Comparison of ENCODE assay signal across 12 mouse cellular contexts in the genomic region with DNA sequence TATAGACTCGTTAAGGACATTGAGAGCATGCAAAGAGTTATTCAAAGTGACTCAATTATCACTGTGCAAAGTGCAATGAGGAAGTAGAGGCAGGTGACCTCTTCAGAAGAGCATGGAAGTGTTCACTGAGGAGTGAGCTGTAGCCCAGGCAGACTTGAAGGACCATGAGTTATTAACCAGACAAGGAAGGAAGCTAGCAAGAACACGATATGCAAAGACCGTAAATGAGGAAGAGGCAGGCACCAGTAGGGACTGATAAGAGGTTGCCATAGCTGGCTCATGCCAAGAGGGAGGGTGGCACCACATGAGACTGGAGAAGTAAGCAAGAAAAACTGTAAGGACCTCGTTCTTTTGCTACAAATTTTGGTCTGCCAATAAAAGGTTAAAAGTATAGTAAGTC. TPM values are rescaled to one million over a fixed set of nuclear protein-coding genes. Genes with fewer than 3 reads are reported as not detected.
DNase-seq lines count a peak whose midpoint lies in the region; ATAC-seq lines count a peak whose summit lies in the region.
"Had no signal": no experiment of that assay in that cellular context is flagged by ENCODE, and none has a peak within 500 bp of the region (broad histone marks: within the 10 kb centered on the region; RNA-seq: fewer than 3 reads in every experiment).

No protein-coding gene starts in this region.

- H3K4me1 ChIP-seq in intestine, embryonic 16.5 days (ENCODE audit: control insufficient read depth, insufficient read depth, low read length) = peaks cover 27% of the 10 kb centered on the region
- peaks cover 13% of the 10 kb centered on the region for H3K4me1 ChIP-seq in midbrain, embryonic 15.5 days

- H3K9me3 ChIP-seq in intestine, embryonic 16.5 days (ENCODE audit: control insufficient read depth, low read length) = no peaks in the 10 kb centered on the region
- no peaks in the 10 kb centered on the region for H3K9me3 ChIP-seq in midbrain, embryonic 15.5 days
- H3K9me3 ChIP-seq: embryonic facial prominence, embryonic 10.5 days; forebrain, embryonic 15.5 days; hindbrain, embryonic 12.5 days had no signal

- WGBS in intestine, embryonic 16.5 days = 43% methylated on average over 4 of the region's 4 CpGs
- 82% methylated on average over 4 of the region's 4 CpGs for WGBS in midbrain, embryonic 15.5 days

- peak overlapping the region; percentile 74 for H3K27ac ChIP-seq in intestine, embryonic 16.5 days (ENCODE audit: low read length)
- H3K27ac ChIP-seq in midbrain, embryonic 15.5 days = no peak overlapping the region
- H3K27ac ChIP-seq: embryonic facial prominence, embryonic 10.5 days; forebrain, embryonic 15.5 days; hindbrain, embryonic 12.5 days had no signal

- DNase-seq in MEL-GATA-1-ER (ENCODE audit: extremely low read depth, low read depth) = peak; percentile 96
- DNase-seq in lung, postnatal 25 days (ENCODE audit: low spot score) = peak; percentile 71
- DNase-seq in spleen, postnatal 10 days (ENCODE audit: low spot score in 2 of 2) = peak; percentile 34 to 51
- DNase-seq in layer of hippocampus, adult 9-10 months (ENCODE audit: low spot score) = no peak
- DNase-seq in ovary, postnatal 10 days (ENCODE audit: low spot score) = no peak
- DNase-seq: cerebellum, adult 18-20 months; kidney, postnatal 4 days had no signal

- H3K9ac ChIP-seq in intestine, embryonic 16.5 days (ENCODE audit: low read depth, low read length) = no peak overlapping the region
- no peak overlapping the region for H3K9ac ChIP-seq in midbrain, embryonic 15.5 days
- H3K9ac ChIP-seq: forebrain, embryonic 15.5 days; hindbrain, embryonic 12.5 days had no signal

- no peaks in the 10 kb centered on the region; the same call in 1 of the 2 replicates for H3K36me3 ChIP-seq in intestine, embryonic 16.5 days (ENCODE audit: control insufficient read depth, insufficient read depth, low read length)
- no peaks in the 10 kb centered on the region for H3K36me3 ChIP-seq in midbrain, embryonic 15.5 days (replicated peaks)
- H3K36me3 ChIP-seq: forebrain, embryonic 15.5 days; hindbrain, embryonic 12.5 days had no signal

- H3K27me3 ChIP-seq in intestine, embryonic 16.5 days (replicated peaks; ENCODE audit: control insufficient read depth, insufficient read depth, low read length) = no peaks in the 10 kb centered on the region
- H3K27me3 ChIP-seq in midbrain, embryonic 15.5 days (replicated peaks) = no peaks in the 10 kb centered on the region
- H3K27me3 ChIP-seq: forebrain, embryonic 15.5 days; hindbrain, embryonic 12.5 days had no signal

- H3K4me3 ChIP-seq in intestine, embryonic 16.5 days (ENCODE audit: low read length) = no peak overlapping the region
- no peak overlapping the region for H3K4me3 ChIP-seq in midbrain, embryonic 15.5 days
- H3K4me3 ChIP-seq: embryonic facial prominence, embryonic 10.5 days; forebrain, embryonic 15.5 days; hindbrain, embryonic 12.5 days had no signal

- ATAC-seq in intestine, embryonic 16.5 days = peak; percentile 76
- no peak for ATAC-seq in midbrain, embryonic 15.5 days (replicated peaks)
- ATAC-seq: forebrain, embryonic 15.5 days had no signal

- H3K4me2 ChIP-seq in intestine, embryonic 16.5 days (ENCODE audit: low read depth, low read length) = no peak overlapping the region
- H3K4me2 ChIP-seq in midbrain, embryonic 15.5 days = no peak overlapping the region
- H3K4me2 ChIP-seq: forebrain, embryonic 15.5 days; hindbrain, embryonic 12.5 days had no signal

RNA-seq across cellular contexts. Expression of a gene that starts 2.7 kb away (rescaled TPM):
- polyA plus RNA-seq in intestine, embryonic 16.5 days (2015; fragmentation: Nextera tagmentation; extraction: Ambion mirVana) = 62.4 and 73.7 TPM in 2 replicates
- polyA plus RNA-seq in midbrain, embryonic 15.5 days (2015; fragmentation: Nextera tagmentation; extraction: Ambion mirVana) = 117 and 120 TPM in 2 replicates

RNA-seq across cellular contexts. Expression of a gene that starts 46.6 kb away (rescaled TPM):
- polyA plus RNA-seq in intestine, embryonic 16.5 days (2015; fragmentation: Nextera tagmentation; extraction: Ambion mirVana) = 25.9 and 30.2 TPM in 2 replicates
- polyA plus RNA-seq in midbrain, embryonic 15.5 days (2015; fragmentation: Nextera tagmentation; extraction: Ambion mirVana) = 45.7 and 47.4 TPM in 2 replicates

RNA-seq across cellular contexts. Expression of a gene that starts 59.3 kb away (rescaled TPM):
- 39.8 and 41.1 TPM in 2 replicates for polyA plus RNA-seq in intestine, embryonic 16.5 days (2015; fragmentation: Nextera tagmentation; extraction: Ambion mirVana)
- polyA plus RNA-seq in midbrain, embryonic 15.5 days (2015; fragmentation: Nextera tagmentation; extraction: Ambion mirVana) = 45.2 and 47.7 TPM in 2 replicates

Comparison
In these comparisons a context has a peak if more than half of its experiments do, and no peak if none do; other contexts are left out.
1. DNase-seq: peak in MEL-GATA-1-ER (single experiment), lung, postnatal 25 days (single experiment) and spleen, postnatal 10 days (2 of 2); none in layer of hippocampus, adult 9-10 months (single experiment) and ovary, postnatal 10 days (single experiment).